Mouse (Mus musculus) thymus, adult 2 months (tissue): ENCODE data around the gene Muc5b.

Experiments used
- CTCF ChIP-seq: fragments of 200-500 bp; IDR thresholded peaks from 2 replicates; pipeline ENCODE4 v1.5.1; 2012; ENCODE audit warnings: mild to moderate bottlenecking, control low read depth, low read length, moderate library complexity, borderline replicate concordance; ENCODE audit not compliant: control insufficient read depth, poor library complexity, insufficient read depth; ENCODE audit errors: extremely low read depth
- POLR2A ChIP-seq: fragments of 200-500 bp; IDR thresholded peaks from 2 replicates; pipeline ENCODE4 v1.6.1; 2012; ENCODE audit warnings: mild to moderate bottlenecking, low read length, control low read depth, moderate library complexity; ENCODE audit not compliant: control insufficient read depth, poor library complexity, insufficient read depth; ENCODE audit errors: extremely low read depth

GRCm38 (mm10) chr7:141818267-141818666 is 20.6 kb upstream of the Muc5b start:
- TF ChIP-seq CTCF (no peak), POLR2A (no peak)
